Mouse (Mus musculus): Measurements from ENCODE around the gene Kirrel3.

The Kirrel3 gene

GRCm38 (mm10) chr9:34947717-34948116, 462.0 kb downstream of the Kirrel3 start:
- no peak for DNase-seq (ENCODE audit: low spot score)

GRCm38 (mm10) chr9:34953420-34953819, 467.7 kb downstream of the Kirrel3 start:
- no peak for DNase-seq (ENCODE audit: low spot score)

- DNase-seq (ENCODE audit: low spot score) = peak; percentile 74
These were observed 468.5 kb downstream of the Kirrel3 start for GRCm38 (mm10) chr9:34954212-34954611.

- no peak for DNase-seq (ENCODE audit: low spot score)
These were observed 470.8 kb downstream of the Kirrel3 start for GRCm38 (mm10) chr9:34956512-34956911.

GRCm38 (mm10) chr9:34957691-34958090, 472.0 kb downstream of the Kirrel3 start:
- DNase-seq (ENCODE audit: low spot score) = no peak

- DNase-seq (ENCODE audit: low spot score) = no peak
These were observed 472.6 kb downstream of the Kirrel3 start for GRCm38 (mm10) chr9:34958183-34958830.

- DNase-seq (ENCODE audit: low spot score) = no peak
These were observed 475.0 kb downstream of the Kirrel3 start for GRCm38 (mm10) chr9:34960736-34961135.

- DNase-seq (ENCODE audit: low spot score) = no peak
These were observed 475.5 kb downstream of the Kirrel3 start for GRCm38 (mm10) chr9:34961171-34961570.

GRCm38 (mm10) chr9:34962251-34962650, 476.6 kb downstream of the Kirrel3 start:
- no peak for DNase-seq (ENCODE audit: low spot score)

- DNase-seq (ENCODE audit: low spot score) = no peak
These were observed 477.9 kb downstream of the Kirrel3 start for GRCm38 (mm10) chr9:34963593-34963992.

- no peak for DNase-seq (ENCODE audit: low spot score)
These were observed 478.7 kb downstream of the Kirrel3 start for GRCm38 (mm10) chr9:34964172-34965040.

GRCm38 (mm10) chr9:34965041-34965415, 479.3 kb downstream of the Kirrel3 start:
- DNase-seq (ENCODE audit: low spot score) = peak; percentile 61

GRCm38 (mm10) chr9:34967772-34968171, 482.1 kb downstream of the Kirrel3 start:
- DNase-seq (ENCODE audit: low spot score) = no peak

GRCm38 (mm10) chr9:34969881-34970490, 484.3 kb downstream of the Kirrel3 start:
- DNase-seq (ENCODE audit: low spot score) = no peak

- DNase-seq (ENCODE audit: low spot score) = no peak
These were observed 488.6 kb downstream of the Kirrel3 start for GRCm38 (mm10) chr9:34974326-34974725.

- DNase-seq (ENCODE audit: low spot score) = no peak
These were observed 489.6 kb downstream of the Kirrel3 start for GRCm38 (mm10) chr9:34975245-34975644.

- no peak for DNase-seq (ENCODE audit: low spot score)
These were observed 491.1 kb downstream of the Kirrel3 start for GRCm38 (mm10) chr9:34976596-34977462.

- no peak for DNase-seq (ENCODE audit: low spot score)
These were observed 492.0 kb downstream of the Kirrel3 start for GRCm38 (mm10) chr9:34977700-34978099.

- DNase-seq (ENCODE audit: low spot score) = no peak
These were observed 492.5 kb downstream of the Kirrel3 start for GRCm38 (mm10) chr9:34978229-34978628.

GRCm38 (mm10) chr9:34980516-34981265, 495.0 kb downstream of the Kirrel3 start:
- no peak for DNase-seq (ENCODE audit: low spot score)
